Mouse (Mus musculus) MEL (cell line): ENCODE results near the gene Scamp4. TPM values are rescaled to one million over a fixed set of nuclear protein-coding genes. Genes with fewer than 3 reads are reported as not detected.

ENCODE experiments used
- DNase-seq: peaks from one replicate; pipeline ENCODE4 v3.0.0; 2011; ENCODE audit warnings: low read depth, low spot score
- H3K27ac ChIP-seq: 2 replicates; pipeline ENCODE4 v1.5.1; 2012; ENCODE audit warnings: low read depth, mild to moderate bottlenecking, control low read depth, low read length, moderate library complexity; ENCODE audit not compliant: control insufficient read depth
- H3K27me3 ChIP-seq, 2 experiments: fragments of 150-350 bp in 1 of 2; sonication (generic) in 1 of 2; 2 replicates each; pipeline ENCODE4 v1.6.1; 2012; ENCODE audit warnings: low read length in 2 of 2, mild to moderate bottlenecking in 2 of 2, improper control_type of control experiment in 1 of 2, moderate library complexity in 1 of 2; ENCODE audit not compliant: insufficient read depth in 2 of 2, control insufficient read depth in 1 of 2
- H3K36me3 ChIP-seq, 2 experiments: 2 replicates each; pipeline ENCODE4 v1.6.1; 2012 to 2014; ENCODE audit warnings: low read length in 2 of 2, improper control_type of control experiment in 1 of 2, inconsistent platforms in 1 of 2, mild to moderate bottlenecking in 1 of 2; ENCODE audit not compliant: insufficient read depth in 2 of 2, control insufficient read depth in 1 of 2
- H3K4me1 ChIP-seq, 2 experiments: fragments of 150-350 bp in 1 of 2; sonication (generic) in 1 of 2; 2 replicates each; pipeline ENCODE4 v1.6.1; 2012; ENCODE audit warnings: low read length in 2 of 2, improper control_type of control experiment in 1 of 2, mild to moderate bottlenecking in 1 of 2; ENCODE audit not compliant: insufficient read depth in 2 of 2, control insufficient read depth in 1 of 2
- H3K4me3 ChIP-seq, 2 experiments: fragments of 150-350 bp in 1 of 2; sonication (generic) in 1 of 2; 2 replicates each; pipeline ENCODE4 v1.5.1; 2012; ENCODE audit warnings: low read depth in 2 of 2, low read length in 2 of 2, mild to moderate bottlenecking in 2 of 2, moderate library complexity in 2 of 2, control low read depth in 1 of 2, improper control_type of control experiment in 1 of 2; ENCODE audit not compliant: control insufficient read depth in 1 of 2, insufficient read depth in 1 of 2
- H3K79me2 ChIP-seq: 2 replicates; pipeline ENCODE4 v1.6.1; 2012; ENCODE audit warnings: mild to moderate bottlenecking, low read length, moderate library complexity; ENCODE audit not compliant: control insufficient read depth, poor library complexity, insufficient read depth
- H3K9ac ChIP-seq: 2 replicates; pipeline ENCODE4 v1.6.1; 2012; ENCODE audit warnings: low read depth, mild to moderate bottlenecking, control low read depth, low read length, moderate library complexity; ENCODE audit not compliant: control insufficient read depth, poor library complexity, severe bottlenecking
- H3K9me3 ChIP-seq: fragments of 150-350 bp; sonication (generic); replicated peaks from 2 replicates; pipeline ENCODE4 v1.6.1; 2012; ENCODE audit warnings: mild to moderate bottlenecking, low read length, improper control_type of control experiment, moderate library complexity; ENCODE audit not compliant: insufficient read depth
- BHLHE40 ChIP-seq: IDR thresholded peaks from 2 replicates; pipeline ENCODE4 v1.6.1; 2012; ENCODE audit warnings: low read depth, mild to moderate bottlenecking, inconsistent platforms, low read length, improper control_type of control experiment, borderline replicate concordance
- CHD1 ChIP-seq: IDR thresholded peaks from 2 replicates; pipeline ENCODE4 v1.6.1; 2012; ENCODE audit warnings: low read depth, mild to moderate bottlenecking, inconsistent platforms, low read length, improper control_type of control experiment
- CHD2 ChIP-seq: IDR thresholded peaks from 2 replicates; pipeline ENCODE4 v1.6.1; 2011; ENCODE audit warnings: low read length, improper control_type of control experiment
- CTCF ChIP-seq, 3 experiments: IDR thresholded peaks in 2 of 3; conservative IDR thresholded peaks in 1 of 3; 2 replicates each; pipeline ENCODE4 v1.5.1; 2011 to 2012; ENCODE audit warnings: low read length in 3 of 3, low read depth in 2 of 3, mild to moderate bottlenecking in 2 of 3, improper control_type of control experiment in 1 of 3, inconsistent platforms in 1 of 3, mixed read lengths in 1 of 3, moderate library complexity in 1 of 3; ENCODE audit not compliant: control insufficient read depth in 1 of 3, insufficient read depth in 1 of 3, poor library complexity in 1 of 3, severe bottlenecking in 1 of 3
- E2F4 ChIP-seq: IDR thresholded peaks from 2 replicates; pipeline ENCODE4 v1.6.1; 2011; ENCODE audit warnings: low read depth, low read length, improper control_type of control experiment, borderline replicate concordance
- ELF1 ChIP-seq: IDR thresholded peaks from 2 replicates; pipeline ENCODE4 v1.6.1; 2014; ENCODE audit warnings: low read depth, mild to moderate bottlenecking, inconsistent platforms, low read length, improper control_type of control experiment, moderate library complexity
- EP300 ChIP-seq, 2 experiments: IDR thresholded peaks; 2 replicates each; pipeline ENCODE4 v1.6.1; 2011; ENCODE audit warnings: improper control_type of control experiment in 2 of 2, low read length in 2 of 2, low read depth in 1 of 2, mild to moderate bottlenecking in 1 of 2
- ETS1 ChIP-seq: IDR thresholded peaks from 2 replicates; pipeline ENCODE4 v1.6.1; 2012; ENCODE audit warnings: low read depth, mild to moderate bottlenecking, inconsistent platforms, low read length, improper control_type of control experiment, moderate library complexity
- GABPA ChIP-seq: IDR thresholded peaks from 2 replicates; pipeline ENCODE4 v1.6.1; 2012; ENCODE audit warnings: low read depth, mild to moderate bottlenecking, inconsistent platforms, low read length, improper control_type of control experiment, moderate library complexity
- GATA1 ChIP-seq: IDR thresholded peaks from 2 replicates; pipeline ENCODE4 v1.6.1; 2011; ENCODE audit warnings: low read depth, low read length, improper control_type of control experiment
- KAT2A ChIP-seq: conservative IDR thresholded peaks from 2 replicates; pipeline ENCODE4 v1.6.1; 2012; ENCODE audit warnings: low read depth, low read length, improper control_type of control experiment, inconsistent platforms
- MAFK ChIP-seq: IDR thresholded peaks from 2 replicates; pipeline ENCODE4 v1.6.1; 2011; ENCODE audit warnings: low read depth, mild to moderate bottlenecking, low read length, improper control_type of control experiment, borderline replicate concordance
- MAX ChIP-seq: IDR thresholded peaks from 2 replicates; pipeline ENCODE4 v1.6.1; 2011; ENCODE audit warnings: low read length, improper control_type of control experiment
- MAZ ChIP-seq: IDR thresholded peaks from 2 replicates; pipeline ENCODE4 v1.6.1; 2012; ENCODE audit warnings: low read depth, mild to moderate bottlenecking, inconsistent platforms, low read length, improper control_type of control experiment
- MEF2A ChIP-seq: IDR thresholded peaks from 2 replicates; pipeline ENCODE4 v1.6.1; 2014; ENCODE audit warnings: low read depth, mild to moderate bottlenecking, inconsistent platforms, low read length, improper control_type of control experiment; ENCODE audit not compliant: poor library complexity, insufficient replicate concordance, severe bottlenecking; ENCODE audit errors: extremely low read depth
- MXI1 ChIP-seq: IDR thresholded peaks from 2 replicates; pipeline ENCODE4 v1.6.1; 2011; ENCODE audit warnings: mild to moderate bottlenecking, low read depth, low read length, improper control_type of control experiment
- MYB ChIP-seq: IDR thresholded peaks from 2 replicates; pipeline ENCODE4 v1.6.1; 2011; ENCODE audit warnings: mild to moderate bottlenecking, low read depth, low read length, improper control_type of control experiment
- NELFE ChIP-seq: IDR thresholded peaks from 2 replicates; pipeline ENCODE4 v1.6.1; 2011; ENCODE audit warnings: low read depth, low read length, improper control_type of control experiment
- POLR2A ChIP-seq, 2 experiments: IDR thresholded peaks; 2 replicates each; pipeline ENCODE4 v1.6.1; 2011 to 2012; ENCODE audit warnings: low read length in 2 of 2, mild to moderate bottlenecking in 2 of 2, control low read depth in 1 of 2, improper control_type of control experiment in 1 of 2, low read depth in 1 of 2, moderate library complexity in 1 of 2; ENCODE audit not compliant: control insufficient read depth in 1 of 2, insufficient read depth in 1 of 2, poor library complexity in 1 of 2
- POLR2AphosphoS2 ChIP-seq: IDR thresholded peaks from 2 replicates; pipeline ENCODE4 v1.6.1; 2011; ENCODE audit warnings: low read length, improper control_type of control experiment
- RAD21 ChIP-seq: IDR thresholded peaks from 2 replicates; pipeline ENCODE4 v1.6.1; 2011; ENCODE audit warnings: mild to moderate bottlenecking, low read depth, low read length, improper control_type of control experiment
- SIN3A ChIP-seq: IDR thresholded peaks from 2 replicates; pipeline ENCODE4 v1.6.1; 2012; ENCODE audit warnings: low read length, improper control_type of control experiment, inconsistent platforms
- SMC3 ChIP-seq: IDR thresholded peaks from 2 replicates; pipeline ENCODE4 v1.6.1; 2011; ENCODE audit warnings: low read depth, low read length, improper control_type of control experiment
- TAL1 ChIP-seq: IDR thresholded peaks from 2 replicates; pipeline ENCODE4 v1.6.1; 2012; ENCODE audit warnings: mild to moderate bottlenecking, inconsistent platforms, low read length, moderate library complexity, mixed read lengths
- TBP ChIP-seq: IDR thresholded peaks from 2 replicates; pipeline ENCODE4 v1.8.0; 2011; ENCODE audit warnings: low read depth, low read length, improper control_type of control experiment
- TCF12 ChIP-seq: IDR thresholded peaks from 2 replicates; pipeline ENCODE4 v1.6.1; 2014; ENCODE audit warnings: low read depth, mild to moderate bottlenecking, inconsistent platforms, low read length, improper control_type of control experiment, moderate library complexity
- USF1 ChIP-seq: IDR thresholded peaks from 2 replicates; pipeline ENCODE4 v1.6.1; 2014; ENCODE audit warnings: low read depth, mild to moderate bottlenecking, inconsistent platforms, low read length, improper control_type of control experiment, moderate library complexity
- USF2 ChIP-seq, 2 experiments: IDR thresholded peaks; 2 replicates each; pipeline ENCODE4 v1.6.1; 2011 to 2012; ENCODE audit warnings: improper control_type of control experiment in 2 of 2, low read length in 2 of 2, borderline replicate concordance in 1 of 2, inconsistent platforms in 1 of 2, low read depth in 1 of 2, mild to moderate bottlenecking in 1 of 2; ENCODE audit not compliant: insufficient read depth in 1 of 2
- ZC3H11A ChIP-seq: IDR thresholded peaks from 2 replicates; pipeline ENCODE4 v1.6.1; 2012; ENCODE audit warnings: low read depth, mild to moderate bottlenecking, inconsistent platforms, low read length, improper control_type of control experiment
- ZKSCAN1 ChIP-seq: IDR thresholded peaks from 2 replicates; pipeline ENCODE4 v1.6.1; 2012; ENCODE audit warnings: low read depth, mild to moderate bottlenecking, inconsistent platforms, low read length, improper control_type of control experiment, moderate library complexity
- ZNF384 ChIP-seq: IDR thresholded peaks from 2 replicates; pipeline ENCODE4 v1.6.1; 2012; ENCODE audit warnings: low read depth, mild to moderate bottlenecking, inconsistent platforms, low read length, improper control_type of control experiment
- polyA plus RNA-seq, 2 experiments: library from polyadenylated mRNA; stranded (reverse) in 1 of 2; unstranded in 1 of 2; fragments of >175 nt in 1 of 2; fragments of >200 nt in 1 of 2; gene quantifications; 2 replicates each; pipeline versions ENCODE4 v1.2.1 to v1.2.4; 2012; ENCODE audit warnings: low replicate concordance in 2 of 2, low read depth in 1 of 2; ENCODE audit not compliant: insufficient read length in 2 of 2, insufficient read depth in 1 of 2, missing spikeins in 1 of 2
- total RNA-seq: library from RNA; depleted of rRNA; stranded (reverse); fragments of 300-350 nt; gene quantifications from 2 replicates; pipeline ENCODE4 v1.2.3, GENCODE M21; 2012

Gene Scamp4
- total and polyA plus RNA-seq, 3 experiments: 34.2 to 140 TPM; not detected in 1

DNA sequence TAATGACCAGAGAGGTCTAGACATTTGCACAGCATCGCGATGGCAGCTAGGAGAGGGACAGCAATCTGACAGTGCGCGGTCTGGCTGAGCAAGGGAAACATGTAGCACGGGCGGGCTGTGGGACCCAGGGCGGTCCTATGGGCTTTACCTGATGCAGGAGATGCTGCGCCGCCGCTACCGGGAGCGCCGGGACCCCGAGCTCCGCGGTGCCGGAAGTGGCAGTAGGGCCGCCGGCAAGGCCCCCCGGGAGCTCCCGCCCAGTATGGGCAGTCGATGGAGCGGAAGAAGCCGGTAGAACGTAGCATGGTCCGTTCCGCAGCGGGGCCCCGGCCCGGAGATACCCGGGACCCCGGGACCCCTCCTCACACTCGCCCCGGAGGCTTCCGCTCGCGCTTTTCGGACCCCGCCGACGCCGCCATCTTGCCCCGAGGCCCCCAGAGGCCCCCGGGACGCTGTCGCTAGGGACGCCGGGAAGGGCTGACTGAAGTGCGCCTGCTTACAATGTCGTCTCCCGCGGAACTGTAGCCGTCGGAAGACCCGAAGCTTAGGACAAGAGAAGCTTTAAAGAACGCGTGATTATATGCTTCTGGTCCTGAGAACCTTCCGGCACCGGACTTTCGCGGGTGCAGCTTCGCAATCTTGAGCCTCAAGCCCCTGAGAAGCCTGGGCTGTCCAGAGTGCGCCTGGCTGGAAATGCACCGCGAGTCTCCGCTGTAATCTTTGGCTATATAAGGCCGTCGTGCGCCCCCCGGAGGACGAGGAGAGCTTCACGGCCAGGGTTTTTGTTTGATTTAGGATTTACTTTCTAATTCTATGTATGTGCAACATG, 41.3 kb upstream of the Scamp4 start, which contains the start of gene Rexo1 (continued):
- TF ChIP-seq SMC3 (peak; percentile 59), CHD1 (no peak), TAL1 (no peak), ZNF384 (no peak)

DNA sequence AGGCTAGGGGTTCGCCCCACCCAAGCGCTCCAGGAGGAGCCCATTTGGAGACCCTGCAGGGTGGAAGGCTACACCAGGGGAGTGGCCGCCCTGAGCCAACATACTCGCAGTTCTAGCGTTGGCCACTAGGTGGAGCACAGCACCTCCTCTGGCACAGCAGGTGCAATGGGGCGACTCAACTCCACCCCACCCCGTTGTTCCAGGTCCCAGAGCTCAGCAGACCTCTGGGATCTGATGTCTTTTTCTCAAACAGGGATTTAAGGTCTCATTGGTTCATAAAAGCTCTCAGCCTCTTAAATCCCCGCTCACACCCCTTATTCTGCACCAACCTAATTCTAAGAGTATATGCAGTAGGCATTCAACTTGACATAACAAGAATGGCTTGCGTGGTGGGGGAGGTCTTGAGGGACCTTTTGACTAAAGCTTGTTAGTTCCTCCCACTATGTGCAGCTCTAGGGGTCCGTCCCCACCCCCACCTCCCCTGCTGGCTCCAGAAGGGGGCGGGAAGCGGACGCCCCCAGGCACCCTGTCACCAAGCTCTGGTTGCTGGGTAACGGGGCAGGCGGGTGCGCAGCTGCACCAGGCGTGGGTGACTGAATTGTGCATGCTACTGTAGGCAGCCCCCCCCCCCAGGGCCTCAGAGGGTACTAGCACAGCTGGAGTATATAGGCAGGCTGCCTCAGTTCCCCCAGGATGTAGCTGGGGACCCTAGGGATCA, 36.1 kb upstream of the Scamp4 start:
- Histone ChIP-seq H3K79me2 (peaks cover 29% of the 10 kb centered on the region), H3K27ac (no peak overlapping the region), H3K9ac (no peak overlapping the region), H3K9me3 (no peaks in the 10 kb centered on the region), H3K36me3 (peaks cover 0 to 9% of the 10 kb centered on the region in 2 experiments; a peak in 2 of 4 replicates), H3K4me3 (no peak overlapping the region), H3K4me1 (peaks cover 0 to 17% of the 10 kb centered on the region in 2 experiments; a peak in 3 of 4 replicates), H3K27me3 (no peaks in the 10 kb centered on the region)
- DNase-seq: peak; percentile 82
- TF ChIP-seq ETS1 (no peak), USF1 (no peak), ZC3H11A (peak; percentile 30; the same call in 1 of the 2 replicates), CTCF (IDR thresholded peaks at IDR 0.05 in 2 of 3, conservative IDR thresholded peaks at IDR 0.05 in 1 of 3; ENCODE audit: control insufficient read depth in 1 of 3, insufficient read depth in 1 of 3, low read depth in 2 of 3, low read length in 3 of 3, poor library complexity in 1 of 3, severe bottlenecking in 1 of 3) (peak; percentile 85 to 93 (median 91)), MAZ (peak; percentile 70; the same call in 1 of the 2 replicates), POLR2A (IDR thresholded peaks at IDR 0.05; ENCODE audit: control insufficient read depth in 1 of 2, insufficient read depth in 1 of 2, low read depth in 1 of 2, low read length in 2 of 2, poor library complexity in 1 of 2) (no peak), RAD21 (peak; percentile 70), MEF2A (no peak), MAFK (no peak), E2F4 (no peak), MXI1 (no peak), NELFE (no peak), MAX (no peak), TBP (no peak), CHD2 (no peak), KAT2A (no peak), GATA1 (no peak), SMC3 (peak; percentile 70), MYB (no peak), USF2 (IDR thresholded peaks at IDR 0.05; ENCODE audit: borderline replicate concordance in 1 of 2, insufficient read depth in 1 of 2, low read depth in 1 of 2, low read length in 2 of 2) (no peak), POLR2AphosphoS2 (no peak), TCF12 (no peak), SIN3A (peak; percentile 59), ZNF384 (no peak), ZKSCAN1 (no peak), EP300 (IDR thresholded peaks at IDR 0.05; ENCODE audit: low read depth in 1 of 2, low read length in 2 of 2) (no peak), GABPA (no peak), ELF1 (no peak), CHD1 (no peak), BHLHE40 (no peak)
